Mouse (Mus musculus) B cell, adult 62 days (primary cell): ENCODE data around the gene Cacna2d1. TPM values are rescaled to one million over a fixed set of nuclear protein-coding genes. Genes with fewer than 3 reads are reported as not detected.

Experiments
- total RNA-seq: library from RNA; stranded (reverse); gene quantifications from 4 replicates; pipeline ENCODE4 v1.2.4, GENCODE M21; 2023

Cacna2d1 gene
- total RNA-seq: not detected in 4 replicates

DNA sequence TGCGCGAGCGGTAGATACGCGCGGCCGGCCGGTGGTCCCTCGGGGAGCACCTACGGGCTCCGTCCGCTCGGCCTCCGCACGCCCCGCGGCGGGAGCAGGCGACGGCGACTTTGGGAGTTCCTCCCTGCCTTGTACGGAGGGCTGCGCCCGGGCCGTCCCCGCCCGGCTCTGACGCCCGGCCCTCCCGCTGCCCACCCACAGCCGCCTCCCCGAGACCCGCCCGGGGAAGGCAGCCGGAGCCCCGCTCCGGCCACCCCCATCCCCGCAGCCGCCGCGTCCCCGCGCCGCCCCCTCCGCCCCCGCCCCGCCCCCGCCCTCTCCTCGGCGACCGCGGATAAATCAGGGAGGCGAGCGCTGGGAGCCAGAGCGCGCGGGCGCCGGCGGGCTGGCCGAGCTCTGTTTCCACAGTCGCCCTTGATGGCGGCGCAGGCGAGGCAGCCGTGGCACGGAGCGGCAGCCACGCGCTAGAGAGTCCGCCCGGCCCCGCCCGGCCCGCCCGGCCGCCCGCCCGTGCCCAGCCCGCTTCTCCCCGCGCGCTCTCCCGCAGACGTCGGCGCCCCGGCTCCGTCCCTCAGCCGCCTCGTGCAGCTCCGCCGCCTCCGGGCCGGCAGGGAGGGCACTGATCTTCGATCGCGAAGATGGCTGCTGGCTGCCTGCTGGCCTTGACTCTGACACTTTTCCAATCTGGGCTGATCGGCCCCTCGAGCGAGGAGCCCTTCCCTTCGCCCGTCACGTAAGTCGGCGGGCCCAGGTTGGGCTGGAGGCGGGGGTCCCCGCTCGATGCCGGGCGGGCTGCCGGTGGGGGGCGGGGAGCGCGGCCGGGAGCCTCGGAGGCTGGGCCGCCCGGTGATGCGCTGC lies at the start of gene Cacna2d1:
TSS of gene Cacna2d1 (plus strand) at position 316 of the 858 bp plus-strand sequence.

Other genes starting within 250 kb of the Cacna2d1 start
- not detected in 4 replicates for gene Speer4c, start 220.4 kb upstream of the Cacna2d1 start, total RNA-seq